8 mouse cellular contexts compared by ENCODE assay signal in genomic region chr2:125781006-125781405, GRCm38 (mm10). TPM values are rescaled to one million over a fixed set of nuclear protein-coding genes. Genes with fewer than 3 reads are reported as not detected.
DNase-seq lines count a peak whose midpoint lies in the region; ATAC-seq and TF ChIP-seq lines count a peak whose summit lies in the region.

No protein-coding gene starts in this region.

- WGBS in heart, adult 2 months = 19% methylated on average over 2 of the region's 2 CpGs
- 35% methylated on average over 2 of the region's 2 CpGs for WGBS in lung, embryonic 16.5 days
- WGBS in intestine, postnatal 0 days = 51% methylated on average over 2 of the region's 2 CpGs
- WGBS in stomach, embryonic 16.5 days = 53% methylated on average over 2 of the region's 2 CpGs

- no peak for TF ChIP-seq EP300 in heart, adult 2 months (IDR thresholded peaks at IDR 0.05; ENCODE audit: insufficient read depth, low read depth, low read length)

- DNase-seq in heart, adult 2 months = no peak
- no peak for DNase-seq in heart, postnatal 14 days
- DNase-seq in lung, postnatal 10 days = no peak
- DNase-seq in ovary, postnatal 10 days (ENCODE audit: low spot score) = no peak
- DNase-seq in right cerebral cortex, postnatal 4 days = no peak

- H3K27me3 ChIP-seq in heart, adult 2 months (ENCODE audit: control insufficient read depth, insufficient read depth, low read length) = no peaks in the 10 kb centered on the region
- no peaks in the 10 kb centered on the region for H3K27me3 ChIP-seq in lung, embryonic 16.5 days (ENCODE audit: control insufficient read depth, insufficient read depth, low read depth, low read length)
- no peaks in the 10 kb centered on the region for H3K27me3 ChIP-seq in intestine, postnatal 0 days (replicated peaks; ENCODE audit: control insufficient read depth, insufficient read depth, low read length)
- no peaks in the 10 kb centered on the region for H3K27me3 ChIP-seq in stomach, embryonic 16.5 days (ENCODE audit: control insufficient read depth, insufficient read depth, low read length)

- H3K27ac ChIP-seq in heart, adult 2 months = peak overlapping the region; percentile 90; the same call in 1 of the 2 replicates
- no peak overlapping the region for H3K27ac ChIP-seq in lung, embryonic 16.5 days (ENCODE audit: low read length)
- H3K27ac ChIP-seq in intestine, postnatal 0 days (ENCODE audit: low read depth, low read length) = no peak overlapping the region
- H3K27ac ChIP-seq in stomach, embryonic 16.5 days (ENCODE audit: low read length) = no peak overlapping the region

- no peak for TF ChIP-seq POLR2A in heart, adult 2 months (IDR thresholded peaks at IDR 0.05; ENCODE audit: insufficient read depth, low read depth, low read length)

- peak overlapping the region; percentile 81 for H3K4me2 ChIP-seq in lung, embryonic 16.5 days (ENCODE audit: low read depth, low read length)
- peak overlapping the region; percentile 69 for H3K4me2 ChIP-seq in intestine, postnatal 0 days (replicated peaks; ENCODE audit: low read depth)
- peak overlapping the region; percentile 77 for H3K4me2 ChIP-seq in stomach, embryonic 16.5 days (ENCODE audit: low read depth, low read length)

- ATAC-seq in lung, embryonic 16.5 days (ENCODE audit: low read depth) = no peak
- ATAC-seq in intestine, postnatal 0 days = no peak
- no peak for ATAC-seq in stomach, embryonic 16.5 days (ENCODE audit: insufficient read depth, low FRiP score)

- H3K4me1 ChIP-seq in heart, adult 2 months (ENCODE audit: control insufficient read depth, insufficient read depth, low read length) = peaks cover 9% of the 10 kb centered on the region
- H3K4me1 ChIP-seq in lung, embryonic 16.5 days (replicated peaks; ENCODE audit: control insufficient read depth, insufficient read depth, low read length) = peaks cover 7% of the 10 kb centered on the region
- H3K4me1 ChIP-seq in intestine, postnatal 0 days (replicated peaks; ENCODE audit: control insufficient read depth, insufficient read depth, low read length) = no peaks in the 10 kb centered on the region
- peaks cover 8% of the 10 kb centered on the region for H3K4me1 ChIP-seq in stomach, embryonic 16.5 days (ENCODE audit: control insufficient read depth, insufficient read depth, low read length)

- no peaks in the 10 kb centered on the region for H3K9me3 ChIP-seq in lung, embryonic 16.5 days (ENCODE audit: control insufficient read depth, low read length)
- H3K9me3 ChIP-seq in intestine, postnatal 0 days (ENCODE audit: control insufficient read depth) = no peaks in the 10 kb centered on the region
- H3K9me3 ChIP-seq in stomach, embryonic 16.5 days (replicated peaks; ENCODE audit: control insufficient read depth, low read length) = no peaks in the 10 kb centered on the region

- intact Hi-C loops in heart, adult 2 months (cut with DNase I) = loop anchor here (5.0 kb wide), 1 partner anchor 371 kb away; the partner anchor contains the start of genes Dtwd1 and Fam227b
- intact Hi-C loops in heart, postnatal 14 days (cut with DNase I) = no loop called here

- TF ChIP-seq CTCF in heart, adult 2 months (IDR thresholded peaks at IDR 0.05) = no peak
- no peak for TF ChIP-seq CTCF in intestine, postnatal 0 days (IDR thresholded peaks at IDR 0.05; ENCODE audit: low read depth)

- H3K36me3 ChIP-seq in heart, adult 2 months (ENCODE audit: control insufficient read depth, insufficient read depth, low read length) = peaks cover 19% of the 10 kb centered on the region
- H3K36me3 ChIP-seq in lung, embryonic 16.5 days (ENCODE audit: control insufficient read depth, insufficient read depth, low read length) = no peaks in the 10 kb centered on the region
- H3K36me3 ChIP-seq in intestine, postnatal 0 days (ENCODE audit: control insufficient read depth, insufficient read depth) = no peaks in the 10 kb centered on the region
- no peaks in the 10 kb centered on the region for H3K36me3 ChIP-seq in stomach, embryonic 16.5 days (ENCODE audit: control insufficient read depth, insufficient read depth, low read length)

- H3K79me2 ChIP-seq in heart, adult 2 months (replicated peaks; ENCODE audit: control insufficient read depth, insufficient read depth, low read length) = peaks cover 9% of the 10 kb centered on the region

- no peak overlapping the region for H3K9ac ChIP-seq in heart, adult 2 months (ENCODE audit: low read depth, low read length)
- H3K9ac ChIP-seq in lung, embryonic 16.5 days (ENCODE audit: low read length) = no peak overlapping the region
- H3K9ac ChIP-seq in intestine, postnatal 0 days (ENCODE audit: low read depth, low read length) = no peak overlapping the region
- no peak overlapping the region for H3K9ac ChIP-seq in stomach, embryonic 16.5 days (ENCODE audit: low read length)

- peak overlapping the region; percentile 88 for H3K4me3 ChIP-seq in heart, adult 2 months
- H3K4me3 ChIP-seq in lung, embryonic 16.5 days (ENCODE audit: low read length) = no peak overlapping the region
- H3K4me3 ChIP-seq in intestine, postnatal 0 days (ENCODE audit: low read depth, low read length) = peak overlapping the region; percentile 94; the same call in 1 of the 2 replicates
- peak overlapping the region; percentile 18 for H3K4me3 ChIP-seq in stomach, embryonic 16.5 days (replicated peaks; ENCODE audit: low read length)

RNA-seq across cellular contexts. Expression of gene Secisbp2l, which starts 1.7 kb away (rescaled TPM):
- 10 to 100 TPM; 23.1 to 28.9 TPM for total RNA-seq in heart, adult 2 months (2021)
- 6.9 and 10.6 TPM in 2 replicates for polyA plus RNA-seq in heart, adult 2 months (2012; rRNA removed)
- 10 to 100 TPM; 30.3 to 32.8 TPM for total RNA-seq in heart, postnatal 14 days (2021)
- polyA plus RNA-seq in lung, embryonic 16.5 days (2015; fragmentation: Nextera tagmentation; extraction: Ambion mirVana) = 20.6 TPM in 2 replicates
- polyA plus RNA-seq in intestine, postnatal 0 days (2015; fragmentation: Nextera tagmentation; extraction: Ambion mirVana) = 14.4 and 16.7 TPM in 2 replicates
- 16.1 and 17.2 TPM in 2 replicates for polyA plus RNA-seq in stomach, embryonic 16.5 days (2015; fragmentation: Nextera tagmentation; extraction: Ambion mirVana)

RNA-seq across cellular contexts. Expression of gene Shc4, which starts 57.1 kb away (rescaled TPM):
- total RNA-seq in heart, adult 2 months (2021) = under 1 TPM; 0.44 to 0.77 TPM
- 0.31 and 0.38 TPM in 2 replicates for polyA plus RNA-seq in heart, adult 2 months (2012; rRNA removed)
- under 1 TPM; 0.34 to 0.72 TPM for total RNA-seq in heart, postnatal 14 days (2021)
- 1.2 TPM in 2 replicates for polyA plus RNA-seq in lung, embryonic 16.5 days (2015; fragmentation: Nextera tagmentation; extraction: Ambion mirVana)
- polyA plus RNA-seq in intestine, postnatal 0 days (2015; fragmentation: Nextera tagmentation; extraction: Ambion mirVana) = 0.61 and 0.65 TPM in 2 replicates
- 1.9 and 2.0 TPM in 2 replicates for polyA plus RNA-seq in stomach, embryonic 16.5 days (2015; fragmentation: Nextera tagmentation; extraction: Ambion mirVana)
